Mouse (Mus musculus) erythroblast, embryonic 14.5 days (primary cell): ENCODE data around the gene Adora3. TPM values are rescaled to one million over a fixed set of nuclear protein-coding genes. Genes with fewer than 3 reads are reported as not detected.

Experiments
- H3K27me3 ChIP-seq: 2 replicates; pipeline ENCODE4 v1.6.1; 2012; ENCODE audit warnings: inconsistent platforms; ENCODE audit not compliant: control insufficient read depth
- H3K36me3 ChIP-seq: 2 replicates; pipeline ENCODE4 v1.6.1; 2012; ENCODE audit warnings: mild to moderate bottlenecking, inconsistent platforms; ENCODE audit not compliant: control insufficient read depth
- H3K4me1 ChIP-seq: 2 replicates; pipeline ENCODE4 v1.6.1; 2012; ENCODE audit warnings: inconsistent platforms; ENCODE audit not compliant: control insufficient read depth
- H3K4me3 ChIP-seq: replicated peaks from 2 replicates; pipeline ENCODE3; 2012; ENCODE audit warnings: moderate library complexity, mild to moderate bottlenecking, inconsistent platforms
- H3K9me3 ChIP-seq: 2 replicates; pipeline ENCODE4 v1.6.1; 2012; ENCODE audit warnings: low read length, inconsistent platforms, mixed read lengths; ENCODE audit not compliant: control insufficient read depth
- GATA1 ChIP-seq: IDR thresholded peaks from 2 replicates; pipeline ENCODE4 v1.6.1; 2012; ENCODE audit warnings: low read length, inconsistent platforms, mixed read lengths
- TAL1 ChIP-seq: IDR thresholded peaks from 3 replicates; pipeline ENCODE4 v1.6.1; 2012; ENCODE audit warnings: low read length, inconsistent platforms, mixed read lengths
- polyA plus RNA-seq: library from polyadenylated mRNA; stranded (reverse); fragments of >175 nt; gene quantifications from 2 replicates; pipeline ENCODE4 v1.2.3, GENCODE M21; 2012

The Adora3 gene
- polyA plus RNA-seq, 1 experiment: not detected

DNA sequence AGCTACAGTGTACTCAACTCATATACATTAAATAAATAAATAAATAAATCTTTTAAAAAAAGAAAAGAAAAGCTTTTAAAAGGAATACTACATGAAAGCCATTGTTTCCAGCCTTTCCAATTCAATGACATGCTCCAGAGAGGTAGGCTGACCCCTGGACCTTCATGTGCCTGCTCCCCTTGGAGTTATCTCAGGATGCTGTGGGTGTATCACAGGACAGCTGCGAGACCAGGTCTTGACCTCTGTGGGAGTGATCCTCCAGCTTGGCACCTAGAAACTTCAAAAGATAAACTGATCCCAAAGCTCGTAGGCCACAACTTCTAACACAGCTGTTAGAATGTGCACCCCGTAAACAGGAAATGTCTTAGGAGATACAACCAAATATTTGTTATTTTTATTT, 32.0 kb upstream of the Adora3 start:
- H3K4me1 ChIP-seq: peaks cover 16% of the 10 kb centered on the region
- TF ChIP-seq TAL1 (no peak), GATA1 (no peak)

DNA sequence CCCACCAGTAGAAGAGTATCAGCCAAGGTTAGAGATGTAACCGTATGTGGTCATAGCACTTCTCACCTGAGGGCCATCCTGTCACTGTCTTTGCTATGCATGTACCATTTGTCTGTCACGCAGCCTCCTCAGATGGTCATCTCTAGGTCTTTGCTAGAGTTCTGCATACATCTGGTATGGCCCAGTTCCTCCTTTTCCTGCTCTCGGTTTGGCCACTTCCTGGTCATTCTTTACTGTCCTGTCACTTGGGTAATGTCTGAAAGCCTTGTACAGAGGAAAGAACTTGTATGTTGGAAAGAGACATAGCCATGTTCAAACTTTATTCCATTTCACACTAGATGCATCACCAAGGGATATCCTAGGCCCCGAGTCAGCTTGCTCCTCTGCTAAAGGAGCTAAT, 30.8 kb upstream of the Adora3 start:
- Histone ChIP-seq H3K27me3 (peaks cover 2% of the 10 kb centered on the region; the same call in 1 of the 2 replicates), H3K4me3 (no peak overlapping the region), H3K36me3 (no peaks in the 10 kb centered on the region), H3K9me3 (no peaks in the 10 kb centered on the region), H3K4me1 (peaks cover 20% of the 10 kb centered on the region)
- no peak for TF ChIP-seq TAL1
- TF ChIP-seq GATA1: no peak

More for the DNA sequence above, 32.0 kb upstream of the Adora3 start:
- H3K36me3 ChIP-seq: no peaks in the 10 kb centered on the region
- no peaks in the 10 kb centered on the region for H3K9me3 ChIP-seq
- H3K27me3 ChIP-seq: peaks cover 2% of the 10 kb centered on the region; the same call in 1 of the 2 replicates
- H3K4me3 ChIP-seq: no peak overlapping the region

- Histone ChIP-seq H3K4me1 (peaks cover 11% of the 10 kb centered on the region), H3K9me3 (no peaks in the 10 kb centered on the region), H3K4me3 (no peak overlapping the region), H3K36me3 (no peaks in the 10 kb centered on the region), H3K27me3 (peaks cover 6% of the 10 kb centered on the region; the same call in 1 of the 2 replicates)
- TF ChIP-seq TAL1: no peak
- no peak for TF ChIP-seq GATA1
These were observed 24.2 kb upstream of the Adora3 start for GRCm38 (mm10) chr3:105846294-105847069.

- TF ChIP-seq TAL1 (no peak), GATA1 (no peak)
- peaks cover 3% of the 10 kb centered on the region for H3K4me1 ChIP-seq
These were observed 16.9 kb upstream of the Adora3 start for GRCm38 (mm10) chr3:105853781-105854180.

GRCm38 (mm10) chr3:105854786-105855185, 15.9 kb upstream of the Adora3 start:
- TF ChIP-seq GATA1: no peak
- no peak for TF ChIP-seq TAL1
- H3K36me3 ChIP-seq: no peaks in the 10 kb centered on the region
- peaks cover 3% of the 10 kb centered on the region for H3K4me1 ChIP-seq
- peaks cover 4% of the 10 kb centered on the region; the same call in 1 of the 2 replicates for H3K27me3 ChIP-seq
- no peak overlapping the region for H3K4me3 ChIP-seq
- H3K9me3 ChIP-seq: no peaks in the 10 kb centered on the region

More at GRCm38 (mm10) chr3:105853781-105854180, 16.9 kb upstream of the Adora3 start:
- no peaks in the 10 kb centered on the region for H3K9me3 ChIP-seq
- no peak overlapping the region for H3K4me3 ChIP-seq
- no peaks in the 10 kb centered on the region for H3K36me3 ChIP-seq
- H3K27me3 ChIP-seq: peaks cover 4% of the 10 kb centered on the region; the same call in 1 of the 2 replicates

DNA sequence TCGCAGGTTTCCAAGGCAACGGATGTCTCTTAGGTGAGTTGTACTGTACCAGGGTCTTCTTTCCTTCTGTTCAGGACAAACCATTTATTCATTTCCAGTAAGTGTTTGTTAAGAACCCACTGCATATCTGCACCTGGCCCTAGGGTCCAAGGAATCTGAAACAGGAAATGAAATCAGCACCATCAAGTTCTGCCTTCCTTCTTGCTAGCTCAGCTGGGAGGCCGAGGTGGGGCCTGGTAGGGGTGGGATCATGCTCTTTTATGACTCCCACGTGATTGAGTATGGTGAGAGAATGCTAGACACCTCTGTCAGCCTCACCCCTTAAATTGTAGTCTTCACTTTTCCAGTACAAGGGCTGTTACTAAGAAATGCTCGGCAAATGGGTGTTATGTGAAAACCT, 13.1 kb upstream of the Adora3 start:
- H3K36me3 ChIP-seq: no peaks in the 10 kb centered on the region
- no peak overlapping the region for H3K4me3 ChIP-seq
- H3K9me3 ChIP-seq: no peaks in the 10 kb centered on the region
- no peaks in the 10 kb centered on the region; the same call in 1 of the 2 replicates for H3K27me3 ChIP-seq
- no peak for TF ChIP-seq TAL1
- TF ChIP-seq GATA1: no peak
- peaks cover 3% of the 10 kb centered on the region for H3K4me1 ChIP-seq

DNA sequence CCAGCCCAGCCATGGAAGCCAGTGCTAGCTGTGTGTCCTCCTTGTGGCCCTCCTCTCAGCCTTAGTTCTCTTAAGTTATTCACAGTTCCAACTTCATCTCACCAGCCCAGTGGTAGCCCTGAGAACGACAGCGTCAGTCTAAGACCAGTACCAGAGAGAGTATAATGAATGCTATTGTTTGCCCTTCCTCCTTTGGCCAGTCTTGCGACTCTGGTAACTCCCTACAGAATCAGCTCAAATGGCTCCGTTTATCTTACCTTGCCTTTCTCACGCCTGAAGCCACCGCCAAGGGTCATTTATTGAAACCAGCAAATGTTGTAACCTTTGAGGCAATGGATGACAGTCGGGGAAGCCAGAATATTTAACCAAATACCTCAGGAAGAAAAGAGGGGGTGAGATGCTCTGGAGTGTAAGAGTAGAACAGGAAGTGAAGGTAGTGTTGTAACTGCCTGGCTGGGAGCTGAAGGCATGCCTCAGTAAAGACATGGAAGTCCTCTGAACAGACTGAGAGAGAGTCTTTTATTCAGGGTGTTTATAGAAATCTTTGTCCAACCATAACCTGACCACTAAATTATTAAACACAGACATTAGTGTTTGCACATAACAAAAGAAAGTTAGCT, 8.8 kb upstream of the Adora3 start:
- peaks cover 6% of the 10 kb centered on the region; the same call in 1 of the 2 replicates for H3K27me3 ChIP-seq
- no peaks in the 10 kb centered on the region for H3K4me1 ChIP-seq
- no peaks in the 10 kb centered on the region for H3K36me3 ChIP-seq
- no peak overlapping the region for H3K4me3 ChIP-seq
- no peaks in the 10 kb centered on the region for H3K9me3 ChIP-seq
- no peak for TF ChIP-seq TAL1
- no peak for TF ChIP-seq GATA1

- TF ChIP-seq GATA1 (no peak), TAL1 (no peak)
- H3K36me3 ChIP-seq: no peaks in the 10 kb centered on the region
- no peaks in the 10 kb centered on the region for H3K4me1 ChIP-seq
- no peak overlapping the region for H3K4me3 ChIP-seq
- H3K27me3 ChIP-seq: peaks cover 6% of the 10 kb centered on the region; the same call in 1 of the 2 replicates
- H3K9me3 ChIP-seq: no peaks in the 10 kb centered on the region
These were observed 6.5 kb upstream of the Adora3 start for GRCm38 (mm10) chr3:105864123-105864522.

GRCm38 (mm10) chr3:105865122-105865521, 5.5 kb upstream of the Adora3 start:
- no peaks in the 10 kb centered on the region for H3K36me3 ChIP-seq
- TF ChIP-seq GATA1 (no peak), TAL1 (no peak)
- no peaks in the 10 kb centered on the region for H3K4me1 ChIP-seq
- H3K4me3 ChIP-seq: no peak overlapping the region
- no peaks in the 10 kb centered on the region for H3K9me3 ChIP-seq
- peaks cover 6% of the 10 kb centered on the region; the same call in 1 of the 2 replicates for H3K27me3 ChIP-seq
